Comparison of ENCODE assay signal across 9 mouse cellular contexts in genomic region chr14:116937910-116938560, GRCm38 (mm10). TPM values are rescaled to one million over a fixed set of nuclear protein-coding genes. Genes with fewer than 3 reads are reported as not detected.
DNase-seq lines count a peak whose midpoint lies in the region; ATAC-seq and TF ChIP-seq lines count a peak whose summit lies in the region.
"Had no signal": no experiment of that assay in that cellular context is flagged by ENCODE, and none has a peak within 500 bp of the region (broad histone marks: within the 10 kb centered on the region; RNA-seq: fewer than 3 reads in every experiment).

No protein-coding gene starts in this region.

- no peak overlapping the region for H3K9ac ChIP-seq in limb, embryonic 11.5 days (ENCODE audit: low read length)
- H3K9ac ChIP-seq in midbrain, postnatal 0 days (replicated peaks; ENCODE audit: low read length, poor library complexity, severe bottlenecking): no peak overlapping the region

- peak; percentile 73 for TF ChIP-seq CTCF in midbrain, postnatal 0 days (IDR thresholded peaks at IDR 0.05)

- H3K36me3 ChIP-seq in limb, embryonic 11.5 days (ENCODE audit: control insufficient read depth, insufficient read depth, low read length): no peaks in the 10 kb centered on the region
- H3K36me3 ChIP-seq in limb, embryonic 10.5 days: peaks cover 46% of the 10 kb centered on the region
- no peaks in the 10 kb centered on the region for H3K36me3 ChIP-seq in midbrain, postnatal 0 days (ENCODE audit: insufficient read depth, low read length)

- peaks cover 6% of the 10 kb centered on the region; the same call in 1 of the 2 replicates for H3K4me1 ChIP-seq in limb, embryonic 11.5 days (ENCODE audit: control insufficient read depth, insufficient read depth, low read length)
- peaks cover 6% of the 10 kb centered on the region; the same call in 1 of the 2 replicates for H3K4me1 ChIP-seq in limb, embryonic 10.5 days
- no peaks in the 10 kb centered on the region for H3K4me1 ChIP-seq in midbrain, postnatal 0 days (ENCODE audit: insufficient read depth, low read length)

- H3K4me2 ChIP-seq in limb, embryonic 11.5 days (ENCODE audit: low read depth, severe bottlenecking): no peak overlapping the region
- no peak overlapping the region for H3K4me2 ChIP-seq in midbrain, postnatal 0 days (ENCODE audit: low read depth, low read length, poor library complexity, severe bottlenecking)

- peak; percentile 96 for ATAC-seq in frontal cortex, adult (ENCODE audit: low TSS enrichment)
- ATAC-seq in limb, embryonic 11.5 days (ENCODE audit: insufficient number of reproducible peaks, low FRiP score, low TSS enrichment, low read depth): no peak
- no peak for ATAC-seq in midbrain, postnatal 0 days (ENCODE audit: low FRiP score)

- WGBS in limb, embryonic 11.5 days: 78% methylated on average over 14 of the region's 14 CpGs
- WGBS in limb, embryonic 10.5 days: 89% methylated on average over 14 of the region's 14 CpGs
- 56% methylated on average over 14 of the region's 14 CpGs for WGBS in midbrain, postnatal 0 days

- H3K4me3 ChIP-seq in limb, embryonic 11.5 days (ENCODE audit: low read depth, low read length): no peak overlapping the region
- H3K4me3 ChIP-seq in limb, embryonic 10.5 days: no peak overlapping the region
- no peak overlapping the region for H3K4me3 ChIP-seq in midbrain, postnatal 0 days (ENCODE audit: low read depth, low read length)

- H3K27ac ChIP-seq in limb, embryonic 11.5 days (replicated peaks; ENCODE audit: low read depth, low read length): no peak overlapping the region
- H3K27ac ChIP-seq in limb, embryonic 10.5 days: no peak overlapping the region
- no peak overlapping the region for H3K27ac ChIP-seq in midbrain, postnatal 0 days (ENCODE audit: low read depth, low read length)

- no peaks in the 10 kb centered on the region for H3K9me3 ChIP-seq in limb, embryonic 11.5 days (ENCODE audit: control insufficient read depth, low read length)
- H3K9me3 ChIP-seq in limb, embryonic 10.5 days (replicated peaks): no peaks in the 10 kb centered on the region
- H3K9me3 ChIP-seq in midbrain, postnatal 0 days (ENCODE audit: low read length): no peaks in the 10 kb centered on the region

- no peak for DNase-seq in frontal cortex, postnatal 25 days (ENCODE audit: low spot score in 2 of 2)
- DNase-seq in limb, embryonic 11.5 days (ENCODE audit: low spot score): peak; percentile 39
- no peak for DNase-seq in limb, embryonic 10.5 days (ENCODE audit: low spot score)
- DNase-seq in embryo, embryonic 9.5 days (ENCODE audit: extremely low spot score): peak; percentile 6
- peak; percentile 51 for DNase-seq in midbrain, postnatal 0 days (ENCODE audit: low spot score)
- DNase-seq in thymus, postnatal 0 days (ENCODE audit: low spot score): no peak
- no peak for DNase-seq in kidney, postnatal 25 days
- DNase-seq: liver had no signal

- no peaks in the 10 kb centered on the region for H3K27me3 ChIP-seq in limb, embryonic 11.5 days (ENCODE audit: control insufficient read depth, insufficient read depth, low read length)
- H3K27me3 ChIP-seq in limb, embryonic 10.5 days (ENCODE audit: low read depth, poor library complexity, severe bottlenecking): no peaks in the 10 kb centered on the region
- H3K27me3 ChIP-seq in midbrain, postnatal 0 days (ENCODE audit: insufficient read depth, low read length): no peaks in the 10 kb centered on the region

RNA-seq across cellular contexts. Expression of gene Gpc6, which starts 12.9 kb away (rescaled TPM):
- polyA plus RNA-seq in limb, embryonic 11.5 days (2014; fragmentation: Nextera tagmentation; extraction: Ambion mirVana): 39.1 and 47.5 TPM in 2 replicates
- 46.2 and 51.9 TPM in 2 replicates for polyA plus RNA-seq in limb, embryonic 10.5 days (2016; fragmentation: Nextera tagmentation; extraction: Ambion mirVana)
- 20.3 and 29.1 TPM in 2 replicates for total RNA-seq in midbrain, postnatal 0 days (2014; rRNA removed)
- polyA plus RNA-seq in midbrain, postnatal 0 days (2015; fragmentation: Nextera tagmentation; extraction: Ambion mirVana): 15.6 and 19.3 TPM in 2 replicates
- polyA plus RNA-seq in thymus, postnatal 0 days (2015; fragmentation: Nextera tagmentation; extraction: Ambion mirVana): 2.3 and 2.8 TPM in 2 replicates

Comparison
In these comparisons a context has a peak if more than half of its experiments do, and no peak if none do; other contexts are left out.
1. DNase-seq: peak in limb, embryonic 11.5 days (single experiment), embryo, embryonic 9.5 days (single experiment) and midbrain, postnatal 0 days (single experiment); none in frontal cortex, postnatal 25 days (0 of 2), limb, embryonic 10.5 days (single experiment), thymus, postnatal 0 days (single experiment) and kidney, postnatal 25 days (0 of 2).